Mouse (Mus musculus): ENCODE results near the gene Cd27. TPM values are rescaled to one million over a fixed set of nuclear protein-coding genes. Genes with fewer than 3 reads are reported as not detected.

The Cd27 gene
- polyA plus RNA-seq, 1 experiment from 2014 or later = 1.7 TPM

GRCm38 (mm10) chr6:125225518-125226115, 11.2 kb downstream of the Cd27 start:
- 0 out of 2 replicates have a peak, but pooled peaks cover 7% of the 10 kb centered on the region for H3K36me3 ChIP-seq
- no peak overlapping the region for H3K4me3 ChIP-seq
- H3K9ac ChIP-seq = no peak overlapping the region
- H3K4me2 ChIP-seq = no peak overlapping the region
- ATAC-seq (ENCODE audit: insufficient number of reproducible peaks, insufficient read depth, low FRiP score, low TSS enrichment, low read depth) = no peak
- no peaks in the 10 kb centered on the region for H3K9me3 ChIP-seq
- H3K4me1 ChIP-seq = peaks cover 5% of the 10 kb centered on the region; the same call in 1 of the 2 replicates
- no peaks in the 10 kb centered on the region for H3K27me3 ChIP-seq
- no peak overlapping the region for H3K27ac ChIP-seq
- WGBS = 83% methylated on average over 5 of the region's 5 CpGs

GRCm38 (mm10) chr6:125222577-125222976, 14.2 kb downstream of the Cd27 start:
- WGBS = 72% methylated on average over 3 of the region's 3 CpGs

DNA sequence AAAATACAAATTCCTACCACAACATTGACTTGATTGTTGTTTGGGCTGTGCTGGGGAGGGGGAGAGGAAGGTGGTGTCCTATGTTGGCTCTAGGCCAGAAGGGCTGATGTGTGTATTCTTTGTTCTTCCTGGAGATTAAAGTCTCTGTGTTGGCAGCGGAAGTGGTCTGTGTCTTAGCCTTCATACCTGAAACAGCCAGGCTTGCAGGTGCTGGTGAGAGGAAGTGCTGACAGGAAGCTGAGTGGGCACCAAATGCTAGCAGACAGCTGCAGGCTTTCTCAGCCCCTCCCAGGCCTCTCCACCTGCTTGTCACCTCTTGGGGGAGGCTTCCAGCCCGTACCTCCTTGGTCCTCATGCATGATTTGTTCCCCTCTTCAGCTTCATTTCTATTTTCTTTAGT, 14.7 kb downstream of the Cd27 start:
- Histone ChIP-seq H3K36me3 (0 out of 2 replicates have a peak, but pooled peaks cover 7% of the 10 kb centered on the region), H3K4me3 (no peak overlapping the region), H3K9ac (no peak overlapping the region), H3K4me1 (peaks cover 3% of the 10 kb centered on the region; the same call in 1 of the 2 replicates), H3K9me3 (no peaks in the 10 kb centered on the region), H3K4me2 (no peak overlapping the region), H3K27me3 (0 out of 2 replicates have a peak, but pooled peaks cover 4% of the 10 kb centered on the region), H3K27ac (no peak overlapping the region)
- WGBS = 63% methylated on average over 2 of the region's 2 CpGs
- no peak for ATAC-seq (ENCODE audit: insufficient number of reproducible peaks, insufficient read depth, low FRiP score, low TSS enrichment, low read depth)

More at GRCm38 (mm10) chr6:125222577-125222976, 14.2 kb downstream of the Cd27 start:
- Histone ChIP-seq H3K27ac (no peak overlapping the region), H3K27me3 (0 out of 2 replicates have a peak, but pooled peaks cover 3% of the 10 kb centered on the region), H3K4me3 (no peak overlapping the region), H3K4me1 (peaks cover 3% of the 10 kb centered on the region; the same call in 1 of the 2 replicates), H3K4me2 (no peak overlapping the region), H3K36me3 (0 out of 2 replicates have a peak, but pooled peaks cover 7% of the 10 kb centered on the region), H3K9me3 (no peaks in the 10 kb centered on the region), H3K9ac (no peak overlapping the region)
- ATAC-seq (ENCODE audit: insufficient number of reproducible peaks, insufficient read depth, low FRiP score, low TSS enrichment, low read depth) = no peak

DNA sequence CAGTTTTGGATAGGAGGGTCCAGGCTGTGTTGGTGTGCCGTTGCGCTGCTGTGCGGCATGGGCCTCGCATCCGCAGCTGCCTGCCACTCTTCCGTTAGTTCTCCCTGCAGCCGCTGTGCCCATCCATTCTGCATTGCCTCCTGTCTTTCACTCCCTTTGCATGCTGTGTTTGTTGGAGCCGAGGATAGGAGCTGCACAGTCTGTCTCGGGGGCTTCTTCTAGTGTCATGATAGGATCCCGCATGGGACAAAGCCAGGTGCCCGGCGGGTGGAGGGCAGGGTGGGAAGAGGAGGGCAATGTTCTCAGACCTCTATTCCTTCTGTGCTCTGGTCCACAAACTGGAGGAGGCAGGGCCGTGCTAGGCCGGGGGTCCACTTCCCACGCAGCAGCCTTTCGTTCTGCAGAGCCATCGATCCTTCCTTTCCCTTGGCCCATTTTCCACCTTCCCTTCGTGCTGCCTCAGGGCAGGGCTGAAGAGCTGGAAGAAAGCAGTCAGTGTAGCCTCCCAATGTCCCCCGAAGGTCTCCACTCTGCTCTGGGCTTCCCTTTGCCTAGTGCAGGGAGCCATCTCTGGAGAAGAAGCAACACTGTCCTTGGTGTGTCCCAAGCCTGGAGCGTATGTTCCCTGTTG, 15.6 kb downstream of the Cd27 start:
- ATAC-seq (ENCODE audit: insufficient number of reproducible peaks, insufficient read depth, low FRiP score, low TSS enrichment, low read depth) = no peak
- Histone ChIP-seq H3K36me3 (0 out of 2 replicates have a peak, but pooled peaks cover 7% of the 10 kb centered on the region), H3K27me3 (peaks cover 13% of the 10 kb centered on the region), H3K4me3 (no peak overlapping the region), H3K4me1 (peaks cover 7% of the 10 kb centered on the region; the same call in 1 of the 2 replicates), H3K4me2 (no peak overlapping the region), H3K27ac (no peak overlapping the region), H3K9me3 (no peaks in the 10 kb centered on the region), H3K9ac (0 out of 2 replicates have a peak overlapping the region, but pooled peaks have one; percentile 21)
- 87% methylated on average over 20 of the region's 20 CpGs for WGBS

DNA sequence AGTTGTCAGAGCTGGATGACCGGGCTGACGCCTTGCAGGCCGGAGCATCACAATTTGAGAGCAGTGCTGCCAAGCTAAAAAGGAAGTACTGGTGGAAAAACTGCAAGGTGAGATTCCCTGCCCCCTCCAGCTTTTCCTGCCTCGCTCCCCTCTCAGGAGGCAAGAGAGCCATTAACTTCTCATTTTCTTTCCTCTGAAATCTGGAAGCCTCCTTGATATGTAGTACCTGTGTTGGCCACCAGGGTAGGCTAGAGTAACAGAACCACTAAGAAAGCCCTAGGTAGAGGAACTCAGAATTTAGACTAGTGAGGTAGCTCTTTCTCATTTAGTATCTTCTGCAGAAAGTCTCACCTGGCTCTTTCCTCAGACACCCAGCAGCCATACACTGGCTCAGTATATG, 17.8 kb downstream of the Cd27 start:
- 76% methylated on average over 4 of the region's 4 CpGs for WGBS
- Histone ChIP-seq H3K4me2 (no peak overlapping the region), H3K9me3 (no peaks in the 10 kb centered on the region), H3K27ac (no peak overlapping the region), H3K36me3 (no peaks in the 10 kb centered on the region), H3K4me1 (peaks cover 12% of the 10 kb centered on the region), H3K27me3 (peaks cover 18% of the 10 kb centered on the region), H3K9ac (no peak overlapping the region), H3K4me3 (no peak overlapping the region)
- no peak for ATAC-seq (ENCODE audit: insufficient number of reproducible peaks, insufficient read depth, low FRiP score, low TSS enrichment, low read depth)

DNA sequence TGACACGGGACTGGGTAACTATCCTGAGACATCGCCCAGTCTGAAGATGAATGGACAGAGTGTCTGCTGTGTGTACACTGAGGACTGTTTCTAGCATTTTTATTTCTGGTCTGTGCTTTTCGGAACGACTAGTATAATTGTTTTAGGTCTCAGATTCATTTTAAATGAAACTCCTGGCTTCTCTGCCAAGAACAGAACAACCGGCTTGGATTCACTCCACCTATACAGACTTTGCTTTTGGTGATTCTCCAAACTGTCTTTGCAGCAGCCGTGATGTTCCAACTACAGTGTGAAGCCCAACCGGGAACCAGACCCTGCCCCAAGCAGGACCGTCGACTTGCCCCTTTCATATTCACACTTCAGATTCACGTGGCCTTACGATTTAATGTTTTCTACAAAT, 18.9 kb downstream of the Cd27 start:
- no peak overlapping the region for H3K9ac ChIP-seq
- H3K27ac ChIP-seq = no peak overlapping the region
- H3K4me3 ChIP-seq = no peak overlapping the region
- no peaks in the 10 kb centered on the region for H3K9me3 ChIP-seq
- 89% methylated on average over 11 of the region's 11 CpGs for WGBS
- no peaks in the 10 kb centered on the region for H3K36me3 ChIP-seq
- no peak for ATAC-seq (ENCODE audit: insufficient number of reproducible peaks, insufficient read depth, low FRiP score, low TSS enrichment, low read depth)
- H3K4me1 ChIP-seq = peaks cover 12% of the 10 kb centered on the region
- H3K4me2 ChIP-seq = no peak overlapping the region
- H3K27me3 ChIP-seq = peaks cover 29% of the 10 kb centered on the region

GRCm38 (mm10) chr6:125216898-125217297, 19.9 kb downstream of the Cd27 start:
- Histone ChIP-seq H3K36me3 (no peaks in the 10 kb centered on the region), H3K4me3 (no peak overlapping the region), H3K9me3 (no peaks in the 10 kb centered on the region), H3K4me1 (peaks cover 9% of the 10 kb centered on the region), H3K9ac (no peak overlapping the region), H3K27ac (no peak overlapping the region), H3K27me3 (peaks cover 29% of the 10 kb centered on the region), H3K4me2 (no peak overlapping the region)
- 81% methylated on average over 2 of the region's 2 CpGs for WGBS
- ATAC-seq (ENCODE audit: insufficient number of reproducible peaks, insufficient read depth, low FRiP score, low TSS enrichment, low read depth) = no peak

DNA sequence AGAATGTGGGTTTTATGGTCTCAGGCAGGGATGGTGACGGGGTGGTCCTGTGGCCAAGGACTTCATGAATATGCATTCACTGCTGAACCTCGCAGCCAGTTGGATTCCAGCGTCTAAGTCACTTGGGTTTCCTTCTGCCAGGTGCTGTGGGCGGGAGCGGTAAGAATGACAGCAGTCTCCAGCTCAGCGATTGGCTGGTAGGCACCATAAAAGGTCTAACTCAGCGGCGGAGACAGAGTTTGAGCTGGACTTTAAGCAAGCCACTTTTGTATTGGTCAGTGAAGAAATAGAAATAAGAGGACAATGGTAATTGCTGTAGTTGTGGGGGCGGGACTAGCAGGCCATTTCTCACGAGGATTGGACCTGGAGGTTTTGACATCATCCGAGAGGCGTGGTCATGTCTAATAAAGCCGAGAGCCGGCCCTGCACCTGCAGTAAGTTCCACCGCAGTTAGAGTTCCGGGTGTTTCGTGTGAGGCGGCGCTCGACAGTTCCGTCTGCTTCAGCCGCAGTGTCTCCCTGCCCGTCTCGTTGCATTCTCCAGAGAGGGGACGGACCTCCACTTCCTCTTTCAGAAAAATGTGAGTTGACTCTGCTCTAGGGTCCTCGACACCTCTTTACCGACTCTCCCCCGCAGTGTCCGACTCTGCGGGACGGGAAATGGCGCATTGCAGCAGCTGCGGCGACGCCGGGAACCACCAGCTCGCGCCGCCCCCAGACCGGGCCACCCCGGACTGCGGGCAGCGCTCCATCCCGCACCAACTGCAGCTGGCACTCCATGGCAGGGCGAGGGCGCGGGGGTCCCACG, 21.5 kb downstream of the Cd27 start, which contains the start of gene Vamp1:
Gene Vamp1, plus strand, starts transcription at position 404 of the 807 bp plus-strand sequence.
- peak within 1 kb of the TSS; percentile 95 for H3K4me2 ChIP-seq
- H3K27me3 ChIP-seq = peaks cover 33% of the 10 kb centered on the region
- H3K4me3 ChIP-seq = peak within 1 kb of the TSS; percentile 65
- H3K27ac ChIP-seq = peak within 1 kb of the TSS; percentile 55; the same call in 1 of the 2 replicates
- peak within 1 kb of the TSS; percentile 80 for H3K9ac ChIP-seq
- under 1% methylated on average over 48 of the region's 48 CpGs for WGBS
- H3K9me3 ChIP-seq = no peaks in the 10 kb centered on the region
- H3K4me1 ChIP-seq = peaks cover 9% of the 10 kb centered on the region
- no peaks in the 10 kb centered on the region for H3K36me3 ChIP-seq
- peak; percentile 91 for ATAC-seq (ENCODE audit: insufficient number of reproducible peaks, insufficient read depth, low FRiP score, low TSS enrichment, low read depth)

DNA sequence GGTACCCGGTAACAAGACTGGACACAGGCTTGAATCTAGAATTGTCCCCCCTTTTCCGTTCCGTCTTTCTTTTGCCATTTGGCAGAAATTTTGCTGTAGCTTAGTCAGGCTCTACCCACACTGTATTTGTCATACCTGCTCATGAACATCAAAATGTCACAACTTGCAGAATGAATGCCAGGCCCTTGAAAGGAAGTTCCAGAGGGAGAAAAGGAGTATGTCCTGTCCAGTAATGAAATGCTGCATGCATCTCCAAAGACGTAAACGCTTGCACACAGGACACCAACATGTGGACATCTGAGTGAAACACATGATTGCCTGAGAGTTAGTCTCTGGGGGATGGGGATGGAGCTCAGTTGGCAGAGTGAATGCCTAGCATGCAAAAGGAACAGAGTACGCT, 23.1 kb downstream of the Cd27 start:
- Histone ChIP-seq H3K4me2 (no peak overlapping the region), H3K9me3 (no peaks in the 10 kb centered on the region), H3K4me1 (peaks cover 9% of the 10 kb centered on the region), H3K9ac (no peak overlapping the region), H3K4me3 (no peak overlapping the region), H3K27me3 (peaks cover 33% of the 10 kb centered on the region), H3K27ac (no peak overlapping the region), H3K36me3 (no peaks in the 10 kb centered on the region)
- 72% methylated on average over 6 of the region's 6 CpGs for WGBS
- ATAC-seq (ENCODE audit: insufficient number of reproducible peaks, insufficient read depth, low FRiP score, low TSS enrichment, low read depth) = no peak

GRCm38 (mm10) chr6:125213129-125213528, 23.7 kb downstream of the Cd27 start:
- Histone ChIP-seq H3K9me3 (no peaks in the 10 kb centered on the region), H3K9ac (no peak overlapping the region), H3K27me3 (peaks cover 33% of the 10 kb centered on the region), H3K4me3 (no peak overlapping the region), H3K36me3 (no peaks in the 10 kb centered on the region), H3K4me1 (peaks cover 9% of the 10 kb centered on the region), H3K27ac (no peak overlapping the region), H3K4me2 (no peak overlapping the region)
- 68% methylated on average over 6 of the region's 6 CpGs for WGBS
- ATAC-seq (ENCODE audit: insufficient number of reproducible peaks, insufficient read depth, low FRiP score, low TSS enrichment, low read depth) = no peak

GRCm38 (mm10) chr6:125212621-125213020, 24.2 kb downstream of the Cd27 start:
- Histone ChIP-seq H3K27me3 (peaks cover 31% of the 10 kb centered on the region), H3K36me3 (no peaks in the 10 kb centered on the region), H3K9ac (no peak overlapping the region), H3K9me3 (no peaks in the 10 kb centered on the region), H3K4me3 (no peak overlapping the region), H3K4me1 (peaks cover 9% of the 10 kb centered on the region), H3K4me2 (no peak overlapping the region), H3K27ac (no peak overlapping the region)
- 38% methylated on average over 2 of the region's 2 CpGs for WGBS
- ATAC-seq (ENCODE audit: insufficient number of reproducible peaks, insufficient read depth, low FRiP score, low TSS enrichment, low read depth) = no peak

Data from embryonic facial prominence, embryonic 13.5 days (tissue).